Mouse (Mus musculus) G1E (cell line): ENCODE measurements around the gene H1f0.

Experiments
- CTCF ChIP-seq: IDR thresholded peaks from 2 replicates; pipeline ENCODE4 v1.5.1; 2012; ENCODE audit warnings: low read depth, low read length, inconsistent platforms, mixed read lengths
- GATA1 ChIP-seq: IDR thresholded peaks from 2 replicates; pipeline ENCODE4 v1.6.1; 2012; ENCODE audit warnings: borderline replicate concordance, low read length, inconsistent platforms, mixed read lengths
- GATA2 ChIP-seq: IDR thresholded peaks from 2 replicates; pipeline ENCODE4 v1.6.1; 2012; ENCODE audit warnings: low read depth, low read length, inconsistent platforms, borderline replicate concordance
- POLR2AphosphoS5 ChIP-seq: IDR thresholded peaks from 2 replicates; pipeline ENCODE4 v1.6.1; 2012; ENCODE audit warnings: low read depth, low read length, inconsistent platforms; ENCODE audit not compliant: insufficient replicate concordance
- TAL1 ChIP-seq: conservative IDR thresholded peaks from 2 replicates; pipeline ENCODE4 v1.6.1; 2012; ENCODE audit warnings: low read depth, low read length, inconsistent platforms, mixed read lengths

GRCm38 (mm10) chr15:79006638-79007037 is 21.6 kb upstream of the H1f0 start:
- TF ChIP-seq TAL1 (no peak), CTCF (no peak), GATA1 (no peak), GATA2 (no peak), POLR2AphosphoS5 (no peak)
